Mouse (Mus musculus): ENCODE results near the gene Rtel1. TPM values are rescaled to one million over a fixed set of nuclear protein-coding genes. Genes with fewer than 3 reads are reported as not detected.

Rtel1 gene
- polyA plus RNA-seq, 1 experiment from 2014 or later = 49.2 TPM

GRCm38 (mm10) chr2:181381107-181381506 is 61.6 kb downstream of the Rtel1 start:
- no peak overlapping the region for H3K9ac ChIP-seq
- no peak overlapping the region for H3K27ac ChIP-seq
- no peak overlapping the region for H3K4me3 ChIP-seq
- no peaks in the 10 kb centered on the region for H3K4me1 ChIP-seq
- H3K4me2 ChIP-seq (replicated peaks) = no peak overlapping the region
- 84% methylated on average over 5 of the region's 5 CpGs for WGBS
- H3K9me3 ChIP-seq (replicated peaks) = no peaks in the 10 kb centered on the region
- H3K27me3 ChIP-seq = no peaks in the 10 kb centered on the region
- peaks cover 68% of the 10 kb centered on the region for H3K36me3 ChIP-seq
- no peak for ATAC-seq (ENCODE audit: low FRiP score)

- Histone ChIP-seq H3K36me3 (peaks cover 74% of the 10 kb centered on the region), H3K27ac (no peak overlapping the region), H3K9ac (no peak overlapping the region), H3K27me3 (no peaks in the 10 kb centered on the region), H3K4me3 (no peak overlapping the region), H3K9me3 (replicated peaks) (no peaks in the 10 kb centered on the region), H3K4me1 (no peaks in the 10 kb centered on the region), H3K4me2 (replicated peaks) (no peak overlapping the region)
- 81% methylated on average over 6 of the region's 6 CpGs for WGBS
- no peak for ATAC-seq (ENCODE audit: low FRiP score)
These were observed 62.2 kb downstream of the Rtel1 start for GRCm38 (mm10) chr2:181381631-181382306.

GRCm38 (mm10) chr2:181384463-181384862 is 64.9 kb downstream of the Rtel1 start:
- no peaks in the 10 kb centered on the region for H3K27me3 ChIP-seq
- H3K9ac ChIP-seq = no peak overlapping the region
- H3K4me1 ChIP-seq = no peaks in the 10 kb centered on the region
- 0 out of 2 replicates have a peak, but pooled peaks have one; percentile 24 for ATAC-seq (ENCODE audit: low FRiP score)
- no peak overlapping the region for H3K4me2 ChIP-seq (replicated peaks)
- H3K4me3 ChIP-seq = no peak overlapping the region
- H3K9me3 ChIP-seq (replicated peaks) = no peaks in the 10 kb centered on the region
- peaks cover 68% of the 10 kb centered on the region for H3K36me3 ChIP-seq
- no peak overlapping the region for H3K27ac ChIP-seq
- WGBS = 93% methylated on average over 7 of the region's 7 CpGs

GRCm38 (mm10) chr2:181384919-181385391 is 65.4 kb downstream of the Rtel1 start:
- Histone ChIP-seq H3K4me3 (no peak overlapping the region), H3K9me3 (replicated peaks) (no peaks in the 10 kb centered on the region), H3K27me3 (no peaks in the 10 kb centered on the region), H3K36me3 (peaks cover 63% of the 10 kb centered on the region), H3K9ac (no peak overlapping the region), H3K27ac (no peak overlapping the region), H3K4me1 (no peaks in the 10 kb centered on the region), H3K4me2 (replicated peaks) (no peak overlapping the region)
- no peak for ATAC-seq (ENCODE audit: low FRiP score)
- 83% methylated on average over 4 of the region's 4 CpGs for WGBS

- no peak overlapping the region for H3K27ac ChIP-seq
- 0 out of 2 replicates have a peak overlapping the region, but pooled peaks have one; percentile 10 for H3K9ac ChIP-seq
- no peaks in the 10 kb centered on the region for H3K4me1 ChIP-seq
- no peaks in the 10 kb centered on the region for H3K27me3 ChIP-seq
- H3K9me3 ChIP-seq (replicated peaks) = no peaks in the 10 kb centered on the region
- no peak for ATAC-seq (ENCODE audit: low FRiP score)
- 89% methylated on average over 3 of the region's 3 CpGs for WGBS
- no peak overlapping the region for H3K4me3 ChIP-seq
- H3K4me2 ChIP-seq (replicated peaks) = no peak overlapping the region
- peaks cover 61% of the 10 kb centered on the region for H3K36me3 ChIP-seq
These were observed 66.3 kb downstream of the Rtel1 start for GRCm38 (mm10) chr2:181385885-181386284.

- Histone ChIP-seq H3K36me3 (peaks cover 60% of the 10 kb centered on the region), H3K27ac (no peak overlapping the region), H3K9ac (no peak overlapping the region), H3K4me2 (replicated peaks) (no peak overlapping the region), H3K9me3 (replicated peaks) (no peaks in the 10 kb centered on the region), H3K27me3 (no peaks in the 10 kb centered on the region), H3K4me3 (no peak overlapping the region), H3K4me1 (no peaks in the 10 kb centered on the region)
- 72% methylated on average over 4 of the region's 4 CpGs for WGBS
- ATAC-seq (ENCODE audit: low FRiP score) = no peak
These were observed 67.2 kb downstream of the Rtel1 start for GRCm38 (mm10) chr2:181386663-181387210.

GRCm38 (mm10) chr2:181390136-181390870 is 70.8 kb downstream of the Rtel1 start:
- Histone ChIP-seq H3K4me3 (no peak overlapping the region), H3K36me3 (peaks cover 52% of the 10 kb centered on the region), H3K4me1 (no peaks in the 10 kb centered on the region), H3K27ac (no peak overlapping the region), H3K4me2 (replicated peaks) (no peak overlapping the region), H3K27me3 (no peaks in the 10 kb centered on the region), H3K9me3 (replicated peaks) (no peaks in the 10 kb centered on the region), H3K9ac (no peak overlapping the region)
- 82% methylated on average over 4 of the region's 4 CpGs for WGBS
- ATAC-seq (ENCODE audit: low FRiP score) = no peak

- 92% methylated on average over 15 of the region's 15 CpGs for WGBS
- Histone ChIP-seq H3K27ac (no peak overlapping the region), H3K4me1 (no peaks in the 10 kb centered on the region), H3K9ac (no peak overlapping the region), H3K4me3 (no peak overlapping the region), H3K4me2 (replicated peaks) (no peak overlapping the region), H3K27me3 (no peaks in the 10 kb centered on the region), H3K9me3 (replicated peaks) (no peaks in the 10 kb centered on the region), H3K36me3 (peaks cover 49% of the 10 kb centered on the region)
- no peak for ATAC-seq (ENCODE audit: low FRiP score)
These were observed 71.5 kb downstream of the Rtel1 start for GRCm38 (mm10) chr2:181391022-181391421.

- Histone ChIP-seq H3K4me2 (replicated peaks) (no peak overlapping the region), H3K4me1 (no peaks in the 10 kb centered on the region), H3K9me3 (replicated peaks) (no peaks in the 10 kb centered on the region), H3K9ac (no peak overlapping the region), H3K27me3 (no peaks in the 10 kb centered on the region), H3K27ac (no peak overlapping the region), H3K36me3 (peaks cover 44% of the 10 kb centered on the region), H3K4me3 (no peak overlapping the region)
- 84% methylated on average over 2 of the region's 2 CpGs for WGBS
- ATAC-seq (ENCODE audit: low FRiP score) = no peak
These were observed 72.0 kb downstream of the Rtel1 start for GRCm38 (mm10) chr2:181391541-181391940.

GRCm38 (mm10) chr2:181392600-181393213 is 73.2 kb downstream of the Rtel1 start:
- Histone ChIP-seq H3K9me3 (replicated peaks) (no peaks in the 10 kb centered on the region), H3K4me2 (replicated peaks) (no peak overlapping the region), H3K4me1 (no peaks in the 10 kb centered on the region), H3K27me3 (no peaks in the 10 kb centered on the region), H3K36me3 (peaks cover 35% of the 10 kb centered on the region), H3K27ac (no peak overlapping the region), H3K4me3 (no peak overlapping the region), H3K9ac (no peak overlapping the region)
- ATAC-seq (ENCODE audit: low FRiP score) = peak; percentile 82
- 42% methylated on average over 4 of the region's 4 CpGs for WGBS

GRCm38 (mm10) chr2:181394086-181394485 is 74.5 kb downstream of the Rtel1 start:
- no peak for ATAC-seq (ENCODE audit: low FRiP score)
- no peaks in the 10 kb centered on the region for H3K27me3 ChIP-seq
- 94% methylated on average over 3 of the region's 3 CpGs for WGBS
- H3K9me3 ChIP-seq (replicated peaks) = no peaks in the 10 kb centered on the region
- no peaks in the 10 kb centered on the region for H3K4me1 ChIP-seq
- H3K4me3 ChIP-seq = no peak overlapping the region
- H3K9ac ChIP-seq = no peak overlapping the region
- H3K4me2 ChIP-seq (replicated peaks) = no peak overlapping the region
- peaks cover 34% of the 10 kb centered on the region for H3K36me3 ChIP-seq
- H3K27ac ChIP-seq = no peak overlapping the region

GRCm38 (mm10) chr2:181397207-181397761 is 77.7 kb downstream of the Rtel1 start:
- H3K27ac ChIP-seq = no peak overlapping the region
- H3K9me3 ChIP-seq (replicated peaks) = no peaks in the 10 kb centered on the region
- no peaks in the 10 kb centered on the region for H3K4me1 ChIP-seq
- H3K27me3 ChIP-seq = no peaks in the 10 kb centered on the region
- no peak overlapping the region for H3K4me2 ChIP-seq (replicated peaks)
- no peak overlapping the region for H3K4me3 ChIP-seq
- no peak overlapping the region for H3K9ac ChIP-seq
- no peak for ATAC-seq (ENCODE audit: low FRiP score)
- peaks cover 16% of the 10 kb centered on the region for H3K36me3 ChIP-seq
- WGBS = 70% methylated on average over 5 of the region's 5 CpGs

Measured in hindbrain, embryonic 12.5 days (tissue).